Mouse (Mus musculus) cerebellum, adult 2 months (tissue): ENCODE measurements at regions not wholly inside any gene's neighbourhood (a gene's known extent, or its start where the extent isn't known, plus 50 kb on each side); places are given as distances from the start of the nearest gene placed in this dataset.

Source experiments
- CTCF ChIP-seq: fragments of 200-500 bp; IDR thresholded peaks from 2 replicates; pipeline ENCODE4 v1.5.1; 2011; ENCODE audit warnings: low read depth, mild to moderate bottlenecking, control low read depth, low read length, moderate library complexity, borderline replicate concordance; ENCODE audit not compliant: insufficient read depth
- POLR2A ChIP-seq: fragments of 200-500 bp; IDR thresholded peaks from 2 replicates; pipeline ENCODE4 v1.6.1; 2011; ENCODE audit warnings: low read length, control low read depth, borderline replicate concordance; ENCODE audit not compliant: insufficient read depth

DNA sequence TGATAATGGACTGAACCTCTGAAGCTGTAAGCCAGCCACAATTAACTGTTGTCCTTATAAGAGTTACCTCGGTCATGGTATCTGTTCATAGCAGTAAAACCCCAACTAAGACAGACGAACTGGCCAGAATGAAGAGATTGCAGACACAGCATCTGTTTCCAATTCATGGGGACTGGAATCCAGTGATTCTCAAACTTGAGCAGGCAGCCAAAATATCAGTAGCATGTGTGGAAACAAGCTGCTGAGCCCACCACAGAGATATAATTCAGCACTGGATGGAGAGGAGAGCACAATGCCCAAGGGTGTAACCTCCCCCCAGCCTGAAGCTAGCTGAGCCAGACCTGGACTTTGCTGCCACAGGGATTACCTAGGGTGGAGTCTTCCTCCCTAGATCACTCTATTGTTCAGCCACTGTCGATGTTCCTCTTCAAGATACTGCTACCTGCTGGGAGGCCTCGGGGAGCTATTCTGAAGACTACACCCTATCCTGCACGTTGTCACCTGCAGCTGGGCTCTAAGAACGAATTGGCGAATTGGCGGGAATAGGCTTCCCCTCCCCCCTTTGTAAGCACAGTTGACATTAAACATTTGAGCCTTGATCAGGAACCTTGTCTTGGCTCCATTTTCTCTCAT, 259.1 kb upstream of the Pou3f3 start:
- no peak for TF ChIP-seq POLR2A
- no peak for TF ChIP-seq CTCF
